Mouse (Mus musculus) olfactory bulb, adult 2 months (tissue): ENCODE data around the gene Gm43191. TPM values are rescaled to one million over a fixed set of nuclear protein-coding genes. Genes with fewer than 3 reads are reported as not detected.

ENCODE experiments used
- H3K27ac ChIP-seq: fragments of 200-500 bp; 2 replicates; pipeline ENCODE4 v1.5.1; 2012; ENCODE audit warnings: low read depth, low read length; ENCODE audit not compliant: insufficient read depth
- H3K4me1 ChIP-seq: fragments of 200-500 bp; 2 replicates; pipeline ENCODE4 v1.6.1; 2012; ENCODE audit warnings: low read length; ENCODE audit not compliant: control insufficient read depth, insufficient read depth
- H3K4me3 ChIP-seq: fragments of 200-500 bp; 2 replicates; pipeline ENCODE4 v1.5.1; 2012; ENCODE audit warnings: mild to moderate bottlenecking, low read depth, low read length, moderate library complexity; ENCODE audit not compliant: insufficient read depth
- CTCF ChIP-seq: fragments of 200-500 bp; IDR thresholded peaks from 2 replicates; pipeline ENCODE4 v1.5.1; 2012; ENCODE audit warnings: low read depth, mild to moderate bottlenecking, low read length, moderate library complexity; ENCODE audit not compliant: insufficient read depth
- POLR2A ChIP-seq: fragments of 200-500 bp; IDR thresholded peaks from 2 replicates; pipeline ENCODE4 v1.6.1; 2012; ENCODE audit warnings: mild to moderate bottlenecking, low read depth, low read length, moderate library complexity; ENCODE audit not compliant: insufficient read depth
- WGBS: fragments of 180-500 bp; shearing (Covaris S2); methylation state at CpG from one replicate; pipeline ENCODE4 v1.1.7; 2018; 5-methylcytosine and 5-hydroxymethylcytosine counted together
- polyA plus RNA-seq: library from polyadenylated mRNA; stranded (reverse); fragments of >200 nt; gene quantifications from 2 replicates; pipeline ENCODE4 v1.2.4, GENCODE M21; 2012; ENCODE audit warnings: low replicate concordance; ENCODE audit not compliant: missing spikeins, insufficient read depth, insufficient read length

Gm43191 gene
- polyA plus RNA-seq, 1 experiment, result not detected

- Histone ChIP-seq H3K4me1 (peaks cover 5% of the 10 kb centered on the region; the same call in 1 of the 2 replicates), H3K27ac (no peak overlapping the region), H3K4me3 (no peak overlapping the region)
- WGBS, result 55% methylated on average over 5 of the region's 5 CpGs
- TF ChIP-seq POLR2A (no peak), CTCF (no peak)
Observed at GRCm38 (mm10) chr3:116653278-116653945, 27.6 kb downstream of the Gm43191 start.

- Histone ChIP-seq H3K4me3 (no peak overlapping the region), H3K27ac (no peak overlapping the region), H3K4me1 (peaks cover 5% of the 10 kb centered on the region; the same call in 1 of the 2 replicates)
- WGBS, result 30% methylated on average over 3 of the region's 3 CpGs
- TF ChIP-seq POLR2A, result no peak
- TF ChIP-seq CTCF, result no peak
Observed at GRCm38 (mm10) chr3:116652033-116652446, 29.0 kb downstream of the Gm43191 start.

GRCm38 (mm10) chr3:116650698-116651097, 30.4 kb downstream of the Gm43191 start:
- TF ChIP-seq POLR2A, result no peak
- TF ChIP-seq CTCF, result no peak
- Histone ChIP-seq H3K4me1 (peaks cover 3% of the 10 kb centered on the region; the same call in 1 of the 2 replicates), H3K27ac (no peak overlapping the region), H3K4me3 (no peak overlapping the region)
- 95% methylated on average over 9 of the region's 9 CpGs for WGBS

GRCm38 (mm10) chr3:116648805-116649204, 32.3 kb downstream of the Gm43191 start:
- TF ChIP-seq CTCF, result no peak
- TF ChIP-seq POLR2A, result no peak
- H3K4me1 ChIP-seq, result peaks cover 3% of the 10 kb centered on the region; the same call in 1 of the 2 replicates
- H3K27ac ChIP-seq, result no peak overlapping the region
- no peak overlapping the region for H3K4me3 ChIP-seq
- WGBS, result 94% methylated on average over 7 of the region's 7 CpGs

GRCm38 (mm10) chr3:116646387-116646786, 34.7 kb downstream of the Gm43191 start:
- no peaks in the 10 kb centered on the region for H3K4me1 ChIP-seq
- TF ChIP-seq CTCF (no peak), POLR2A (no peak)
- no peak overlapping the region for H3K4me3 ChIP-seq
- WGBS, result 100% methylated on average over 1 of the region's 1 CpGs
- H3K27ac ChIP-seq, result no peak overlapping the region

GRCm38 (mm10) chr3:116642373-116642772, 38.7 kb downstream of the Gm43191 start:
- H3K27ac ChIP-seq, result no peak overlapping the region
- WGBS, result 91% methylated on average over 2 of the region's 2 CpGs
- TF ChIP-seq POLR2A, result no peak
- TF ChIP-seq CTCF, result no peak
- no peak overlapping the region for H3K4me3 ChIP-seq
- no peaks in the 10 kb centered on the region for H3K4me1 ChIP-seq

GRCm38 (mm10) chr3:116641811-116642371, 39.2 kb downstream of the Gm43191 start:
- no peak for TF ChIP-seq POLR2A
- no peak for TF ChIP-seq CTCF

GRCm38 (mm10) chr3:116640024-116640423, 41.0 kb downstream of the Gm43191 start:
- TF ChIP-seq POLR2A (no peak), CTCF (no peak)
- Histone ChIP-seq H3K4me3 (no peak overlapping the region), H3K4me1 (peaks cover 2% of the 10 kb centered on the region; the same call in 1 of the 2 replicates), H3K27ac (no peak overlapping the region)
- WGBS, result 73% methylated on average over 1 of the region's 1 CpGs

More at GRCm38 (mm10) chr3:116641811-116642371, 39.2 kb downstream of the Gm43191 start:
- no peak overlapping the region for H3K27ac ChIP-seq
- WGBS, result 88% methylated on average over 6 of the region's 6 CpGs
- H3K4me3 ChIP-seq, result no peak overlapping the region
- H3K4me1 ChIP-seq, result no peaks in the 10 kb centered on the region

GRCm38 (mm10) chr3:116638572-116638971, 42.5 kb downstream of the Gm43191 start:
- H3K27ac ChIP-seq, result no peak overlapping the region
- WGBS, result 88% methylated on average over 7 of the region's 7 CpGs
- H3K4me1 ChIP-seq, result peaks cover 2% of the 10 kb centered on the region; the same call in 1 of the 2 replicates
- TF ChIP-seq POLR2A (no peak), CTCF (no peak)
- H3K4me3 ChIP-seq, result no peak overlapping the region
